Mouse (Mus musculus) adrenal gland, adult 18-20 months (tissue): ENCODE data around the gene Eno2. TPM values are rescaled to one million over a fixed set of nuclear protein-coding genes. Genes with fewer than 3 reads are reported as not detected.
"Not testable (repeated sequence)": the region's sequence is repeated elsewhere in the genome, so short reads cannot be mapped to it uniquely, and the experiment has no call there.

Experiments used
- DNase-seq, 2 experiments: peaks; one replicate each; pipeline ENCODE4 v3.0.0; 2021 to 2022; ENCODE audit warnings: low spot score in 2 of 2
- long read RNA-seq, 2 experiments: library from polyadenylated mRNA; stranded (forward); transcript quantifications; one replicate each; pipeline ENCODE4 v2.0.0; 2021
- total RNA-seq, 2 experiments: library from RNA; stranded (reverse); gene quantifications; 1 replicate in 1 of 2; 2 replicates in 1 of 2; pipeline ENCODE4 v1.2.3; 2021

Eno2 gene
- total RNA-seq, result 10 to 100 TPM; 19.8 to 37.7 TPM
- long read RNA-seq, experiment 1, transcript Eno2-201 (12 exons, 2,795 nt), result major isoform, 18 of 25 reads
- long read RNA-seq, experiment 1, partial matches to known transcripts, result 0 of 25 reads
- long read RNA-seq, experiment 1, other reads (novel, unspliced or antisense), result 6 of 25 reads
- long read RNA-seq, experiment 2, transcript Eno2-201 (12 exons, 2,795 nt), result major isoform, 9 of 16 reads
- long read RNA-seq, experiment 2, partial matches to known transcripts, result 0 of 16 reads
- long read RNA-seq, experiment 2, other reads (novel, unspliced or antisense), result 5 of 16 reads

DNA sequence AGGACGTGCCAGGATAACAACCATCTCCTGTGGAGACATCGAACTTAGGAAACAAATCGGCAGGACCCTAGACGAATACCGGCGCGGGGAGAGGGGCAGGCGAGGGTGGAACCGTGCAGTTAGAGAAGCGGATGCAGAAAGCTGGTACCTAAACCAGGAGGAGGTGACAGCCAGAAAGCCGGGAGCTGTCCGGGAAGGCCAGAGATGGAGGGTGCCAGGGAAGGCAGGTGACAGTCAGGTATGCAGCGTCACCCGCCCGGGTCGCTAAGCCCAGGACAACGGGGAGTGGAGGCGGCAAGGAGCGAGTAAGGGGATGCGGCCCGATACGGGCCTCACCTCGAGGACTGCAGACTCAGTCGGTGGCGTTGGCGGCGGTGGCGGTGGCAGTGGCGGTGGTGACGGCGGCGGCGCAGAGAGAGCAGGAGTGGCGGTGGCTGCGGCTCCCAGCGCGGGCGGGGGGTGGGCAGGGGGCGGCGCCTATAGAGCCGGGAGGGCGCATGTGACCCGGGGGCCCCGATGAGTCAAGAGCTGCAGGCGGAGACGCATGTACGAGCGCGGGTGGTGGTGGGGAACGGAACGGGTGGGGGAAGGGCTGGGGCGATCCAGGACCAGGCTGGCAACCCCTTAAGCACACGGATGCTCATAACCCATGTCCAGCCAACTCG is at the start of gene Eno2:
Eno2 (minus strand) TSS at position 573 of the 665 bp plus-strand sequence.
- peak; percentile 40 to 52 for DNase-seq

DNA sequence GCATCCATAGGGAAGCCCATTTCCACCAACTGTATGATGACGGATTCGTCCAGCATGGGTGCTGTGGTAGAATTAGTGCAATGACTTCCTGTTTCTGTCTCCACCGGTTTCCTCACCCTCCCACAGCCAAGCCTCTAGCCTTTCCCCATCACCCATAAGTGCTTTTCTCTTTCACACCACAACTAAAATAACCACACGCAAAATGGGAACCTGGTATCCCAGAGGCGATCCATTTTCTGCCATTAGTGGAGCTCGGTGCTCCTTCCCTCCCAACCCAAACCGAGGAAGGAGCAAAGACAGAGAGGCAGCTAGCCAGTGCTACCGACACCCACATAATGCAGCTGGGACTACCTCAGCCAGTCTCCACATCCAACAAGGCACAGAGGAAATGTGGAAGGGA is 48.5 kb upstream of the Eno2 start:
- DNase-seq, result no peak

DNA sequence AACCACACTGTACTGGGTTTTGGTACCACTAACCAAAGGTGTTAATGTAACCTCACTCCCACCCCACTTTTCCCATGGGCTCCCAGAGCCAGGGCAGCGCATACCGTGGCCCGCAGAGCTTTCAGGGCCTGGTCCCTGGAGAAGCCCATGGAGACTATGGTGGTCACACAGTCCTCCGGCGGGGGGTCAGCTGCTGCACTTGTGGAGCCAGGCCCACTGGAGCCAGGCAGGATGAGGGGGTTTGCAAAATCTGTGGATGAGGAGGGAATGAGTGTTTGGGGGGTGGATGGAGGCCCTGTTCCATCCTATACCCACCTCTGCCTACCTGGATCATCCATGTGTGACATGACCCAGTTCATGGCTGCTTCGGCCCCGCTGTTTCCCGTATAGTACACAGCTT is 48.1 kb upstream of the Eno2 start:
- no peak for DNase-seq

DNA sequence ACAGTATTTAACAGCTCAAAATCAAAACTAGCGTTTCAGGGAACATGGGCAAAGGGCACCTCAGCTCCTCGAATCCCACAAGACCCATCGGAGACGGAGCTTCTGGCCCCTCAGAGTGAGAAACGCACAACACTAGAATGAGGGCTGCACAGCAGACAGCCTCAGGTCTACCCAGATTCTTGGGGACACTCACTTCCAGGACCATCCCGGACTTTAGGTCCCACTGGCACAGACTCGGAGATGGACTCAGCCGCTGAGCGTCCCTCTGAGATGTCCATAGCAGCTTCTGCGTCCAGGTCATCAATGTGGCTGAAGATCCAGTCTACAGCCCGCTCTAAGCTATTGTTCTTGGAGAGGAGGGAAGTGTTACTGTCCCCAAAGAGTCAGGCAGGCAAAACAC is 47.7 kb upstream of the Eno2 start:
- DNase-seq, result no peak

DNA sequence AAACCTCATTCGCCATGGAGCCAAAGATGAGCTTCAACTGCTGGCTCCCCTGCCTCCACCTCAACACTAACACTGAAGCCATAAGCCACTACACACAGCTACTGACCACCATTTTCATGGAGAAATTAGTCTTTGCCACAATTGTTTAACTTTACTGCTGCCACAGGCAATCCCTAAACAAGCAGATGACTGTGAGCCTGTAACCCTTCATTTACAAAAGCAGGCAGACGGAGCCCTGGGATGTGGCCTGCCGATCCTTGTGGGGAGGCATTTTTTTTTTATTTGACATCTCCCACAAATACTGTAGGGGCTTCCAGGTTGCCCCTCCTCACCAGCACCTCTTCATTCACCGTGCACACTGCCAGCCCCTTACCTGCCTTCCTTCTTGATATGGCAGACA is 47.1 kb upstream of the Eno2 start:
- DNase-seq, result no peak

DNA sequence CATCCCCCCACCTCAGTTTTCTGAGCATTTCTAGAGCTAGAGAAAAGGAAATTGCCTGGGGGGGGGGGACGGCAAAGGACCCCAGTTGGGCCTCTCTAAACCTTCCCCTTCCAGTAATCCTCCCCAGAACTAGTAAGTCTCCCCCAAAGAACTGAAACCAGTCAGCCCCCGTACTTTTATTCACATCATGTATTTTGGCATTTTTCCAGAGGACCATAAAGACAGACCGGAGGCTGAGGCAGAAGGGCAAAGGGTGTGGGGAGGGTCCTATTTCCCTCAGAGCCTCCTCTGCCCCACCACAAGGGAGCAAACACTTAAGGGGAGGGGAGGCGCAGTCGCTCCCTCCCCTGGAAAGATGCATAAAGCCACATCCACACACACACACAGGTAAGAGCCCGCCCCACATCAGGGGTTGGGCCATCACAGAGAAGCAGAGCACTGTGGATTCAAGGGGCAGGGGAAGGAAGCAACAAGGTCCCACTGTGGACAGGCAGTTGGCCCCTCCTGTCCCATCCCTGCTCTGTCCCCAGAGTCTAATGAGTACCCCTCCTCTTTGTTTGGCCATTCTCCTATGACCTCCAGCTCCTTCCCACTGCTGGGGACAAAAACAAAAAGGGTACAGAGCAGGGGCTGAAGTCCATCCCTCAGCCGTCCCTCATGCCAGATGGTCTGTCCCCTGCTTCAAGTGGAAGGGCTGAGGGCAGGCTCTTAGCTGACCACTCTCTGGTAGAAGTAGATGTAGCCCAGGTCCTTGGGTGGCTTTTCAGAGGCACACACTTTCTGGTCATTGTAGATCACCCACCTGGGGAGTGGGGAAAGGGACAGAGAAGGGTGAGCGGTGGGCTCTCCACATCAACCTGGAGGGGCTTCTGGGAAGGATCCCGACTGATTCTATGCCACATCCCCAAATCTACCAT is 45.6 kb upstream of the Eno2 start:
- DNase-seq, result no peak

DNA sequence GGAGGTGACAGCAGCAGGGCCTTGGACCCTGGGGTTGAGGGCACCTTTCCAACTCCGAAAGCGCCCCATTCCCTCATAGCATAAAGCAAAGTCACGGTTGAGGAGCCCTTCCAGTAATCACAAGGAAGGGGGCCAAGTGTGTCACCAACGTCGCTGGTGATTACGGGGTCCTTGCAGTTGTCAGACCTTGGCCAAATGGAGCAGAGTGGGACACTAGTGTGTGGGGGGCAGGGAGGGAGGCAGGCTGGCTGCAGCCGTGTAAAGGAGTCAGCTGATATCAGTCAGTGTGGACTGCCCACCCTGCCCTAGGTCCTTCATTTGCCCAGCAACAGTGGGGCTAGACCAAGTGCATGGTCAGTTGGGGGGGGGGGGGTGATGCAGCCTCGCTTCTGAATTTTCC is 45.0 kb upstream of the Eno2 start:
- DNase-seq, result no peak

DNA sequence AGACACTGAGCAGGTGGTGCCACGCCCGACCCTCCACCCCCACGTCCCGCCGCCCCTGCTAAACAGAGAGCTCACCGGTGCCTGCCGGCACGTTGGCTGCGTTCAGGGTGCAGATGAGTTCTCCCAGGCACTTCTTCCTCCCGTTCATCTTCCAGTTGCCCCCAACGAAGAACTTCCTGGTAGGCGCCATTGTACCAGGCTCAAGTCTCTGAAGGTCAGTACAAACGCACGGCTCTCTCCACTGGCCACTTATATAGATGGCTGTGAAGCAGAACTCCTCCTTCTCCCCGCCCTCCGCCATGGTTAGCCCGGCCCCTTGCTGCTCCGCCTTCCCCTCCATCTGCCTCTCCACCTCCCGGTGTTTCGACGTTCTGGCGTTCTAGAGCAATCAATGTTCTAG is 44.5 kb upstream of the Eno2 start, which contains the start of gene Tpi1:
Tpi1 (minus strand) TSS at position 364 of the 400 bp plus-strand sequence.
- peak; percentile 89 to 92 for DNase-seq

DNA sequence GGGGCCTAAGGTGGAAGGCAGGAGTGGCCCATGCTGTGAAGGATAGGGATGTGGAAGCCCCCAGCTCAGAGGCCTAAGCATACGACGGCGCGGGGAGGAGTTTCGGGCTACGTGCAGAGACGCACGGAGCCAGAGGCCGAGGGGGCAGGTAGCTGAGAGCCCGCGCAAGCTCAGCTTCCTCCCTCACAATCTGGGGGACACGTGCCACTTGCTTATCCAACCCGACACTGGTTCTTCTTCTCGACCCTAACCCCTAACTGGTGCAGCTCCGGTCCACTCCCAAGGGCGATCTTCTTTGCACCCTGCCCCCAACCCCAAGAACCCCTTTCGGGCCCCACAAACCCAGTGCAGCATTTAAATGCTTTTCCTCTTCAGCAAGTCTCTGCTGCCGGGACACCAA is 44.0 kb upstream of the Eno2 start:
- peak in 1 of 2 experiments; percentile 51 for DNase-seq

DNA sequence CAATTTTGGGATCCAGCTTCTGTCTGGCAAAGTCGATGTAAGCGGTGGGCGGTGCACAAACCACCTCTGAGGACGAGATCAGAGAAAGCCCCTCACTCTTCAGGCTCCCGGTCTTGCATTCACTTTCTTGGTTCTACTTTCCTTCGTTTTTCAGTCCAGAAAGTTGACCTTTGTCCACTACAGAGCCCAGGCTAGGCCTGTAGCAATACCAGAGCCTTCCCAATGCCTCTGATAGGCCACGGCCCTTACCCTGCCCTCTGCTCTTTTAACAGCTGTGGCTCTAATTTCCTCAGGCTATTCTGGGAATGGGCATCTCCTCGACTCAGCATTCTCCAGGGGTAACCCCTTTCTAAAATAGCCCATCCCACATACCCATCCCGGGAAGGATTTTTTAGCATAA is 43.4 kb upstream of the Eno2 start:
- no peak for DNase-seq

DNA sequence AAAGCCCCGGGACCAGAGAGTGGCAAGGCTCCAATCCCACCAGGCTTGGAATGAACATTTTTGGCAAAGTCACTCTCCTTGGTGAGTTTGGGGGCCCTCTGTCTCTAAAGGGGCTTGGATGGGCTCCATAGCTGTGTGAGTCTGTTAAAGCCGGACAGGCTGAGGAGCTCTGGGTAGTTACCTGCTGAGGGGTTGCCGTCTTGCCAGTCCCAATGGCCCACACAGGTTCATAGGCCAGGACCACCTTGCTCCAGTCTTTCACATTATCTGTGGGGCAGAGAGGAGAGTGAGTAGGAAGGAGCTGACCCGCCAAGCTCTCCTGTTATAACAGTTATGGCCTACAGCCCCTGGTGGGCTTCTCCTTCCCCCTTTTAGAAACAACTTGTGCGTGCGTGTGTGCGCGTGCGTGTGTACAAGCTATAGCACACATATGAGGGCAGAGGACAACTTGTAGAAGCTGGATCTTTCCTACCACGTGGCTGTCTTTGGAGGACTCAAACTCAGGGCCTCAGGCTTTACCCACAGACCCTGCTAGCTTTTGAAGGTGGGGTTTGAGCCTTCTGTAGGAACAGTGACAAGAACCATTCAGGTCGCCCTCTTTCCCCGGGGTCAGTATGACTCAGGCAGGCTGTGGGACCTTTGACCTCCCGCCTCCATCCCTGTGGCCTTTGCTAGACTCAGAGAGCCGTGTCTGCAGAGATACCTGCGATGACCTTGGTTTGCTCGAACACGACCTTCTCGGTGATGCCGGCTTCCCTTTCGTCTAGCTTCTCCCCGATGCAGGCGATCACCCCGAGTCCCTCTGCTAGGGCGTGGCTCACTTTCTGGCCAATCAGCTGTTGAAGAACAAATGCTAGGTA is 42.5 kb upstream of the Eno2 start:
- DNase-seq, result no peak

DNA sequence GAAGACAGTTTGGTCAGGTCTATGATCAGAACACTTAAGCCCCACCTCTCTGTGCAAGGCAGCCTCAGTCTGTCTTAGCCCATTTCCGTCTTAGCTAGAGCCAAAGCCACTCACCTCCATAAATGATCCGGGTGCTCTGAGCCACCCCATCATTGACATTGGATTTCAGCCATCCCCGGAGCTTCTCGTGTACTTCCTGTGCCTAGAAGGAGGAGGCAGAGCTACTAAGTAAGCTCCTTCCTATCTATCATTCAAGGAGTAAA is 41.9 kb upstream of the Eno2 start:
- DNase-seq, result no peak

DNA sequence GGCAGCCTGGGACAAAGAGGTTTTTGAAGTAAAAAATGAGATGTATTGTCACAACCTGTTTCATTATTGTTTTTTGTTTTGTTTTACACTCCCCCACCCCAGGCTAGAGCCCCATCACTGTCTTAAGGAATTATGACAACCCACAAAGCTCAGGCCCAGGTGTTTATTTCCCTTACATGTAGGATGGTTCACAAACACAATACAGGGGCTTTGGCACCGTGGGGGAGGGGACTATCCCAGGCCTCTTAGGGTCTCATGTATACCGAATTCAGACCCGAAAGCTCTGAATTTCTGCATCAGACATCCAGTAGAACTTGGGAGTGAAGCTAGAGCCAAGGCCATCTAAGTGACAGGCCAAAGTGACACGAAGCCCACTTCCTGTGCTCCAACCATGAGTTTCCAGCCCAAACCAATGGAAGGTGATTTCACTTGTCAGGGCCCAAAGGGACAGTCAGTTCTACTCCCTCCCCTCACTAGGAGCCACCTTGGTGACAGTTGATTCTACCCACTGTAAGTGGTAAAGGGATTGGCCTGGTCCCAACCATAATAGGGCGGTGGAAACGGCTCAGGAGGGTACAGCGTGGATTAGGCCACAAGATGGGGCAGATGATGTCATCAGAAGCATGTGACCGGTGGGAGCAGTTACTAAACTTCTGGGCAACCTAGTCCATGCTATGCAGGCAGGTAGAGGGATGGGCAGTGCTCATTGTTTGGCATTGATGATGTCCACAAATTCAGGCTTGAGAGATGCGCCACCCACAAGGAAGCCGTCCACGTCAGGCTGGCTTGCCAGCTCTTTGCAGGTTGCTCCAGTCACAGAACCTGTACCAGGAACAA is 41.3 kb upstream of the Eno2 start:
- not testable (repeated sequence) for DNase-seq

DNA sequence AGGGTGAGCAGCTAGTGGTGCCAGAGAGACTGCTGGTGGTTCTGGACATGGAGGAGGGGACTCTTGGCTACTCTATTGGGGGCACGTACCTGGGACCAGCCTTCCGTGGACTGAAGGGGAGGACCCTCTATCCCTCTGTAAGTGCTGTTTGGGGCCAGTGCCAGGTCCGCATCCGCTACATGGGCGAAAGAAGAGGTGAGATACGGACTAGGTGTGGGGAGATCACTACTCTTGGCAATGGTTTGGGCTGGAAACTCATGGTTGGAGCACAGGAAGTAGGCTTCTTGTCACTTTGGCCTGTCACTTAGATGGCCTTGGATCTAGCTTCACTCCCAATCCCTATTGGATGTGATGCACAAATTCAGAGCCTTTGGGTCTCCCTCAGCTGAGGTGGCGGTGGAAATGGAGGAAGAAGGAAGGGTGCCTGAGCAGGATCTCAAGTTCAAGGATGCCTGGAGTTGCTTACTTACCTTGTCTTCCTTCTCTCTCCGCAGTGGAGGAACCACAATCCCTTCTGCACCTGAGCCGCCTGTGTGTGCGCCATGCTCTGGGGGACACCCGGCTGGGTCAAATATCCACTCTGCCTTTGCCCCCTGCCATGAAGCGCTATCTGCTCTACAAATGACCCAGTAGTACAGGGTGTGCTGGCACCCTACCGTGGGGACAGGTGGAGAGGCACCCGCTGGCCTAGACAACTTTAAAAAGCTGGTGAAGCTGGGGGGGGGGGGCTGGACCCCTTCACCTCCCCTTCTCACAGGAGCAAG is 40.5 kb upstream of the Eno2 start:
- DNase-seq, result peak in 1 of 2 experiments; percentile 9

DNA sequence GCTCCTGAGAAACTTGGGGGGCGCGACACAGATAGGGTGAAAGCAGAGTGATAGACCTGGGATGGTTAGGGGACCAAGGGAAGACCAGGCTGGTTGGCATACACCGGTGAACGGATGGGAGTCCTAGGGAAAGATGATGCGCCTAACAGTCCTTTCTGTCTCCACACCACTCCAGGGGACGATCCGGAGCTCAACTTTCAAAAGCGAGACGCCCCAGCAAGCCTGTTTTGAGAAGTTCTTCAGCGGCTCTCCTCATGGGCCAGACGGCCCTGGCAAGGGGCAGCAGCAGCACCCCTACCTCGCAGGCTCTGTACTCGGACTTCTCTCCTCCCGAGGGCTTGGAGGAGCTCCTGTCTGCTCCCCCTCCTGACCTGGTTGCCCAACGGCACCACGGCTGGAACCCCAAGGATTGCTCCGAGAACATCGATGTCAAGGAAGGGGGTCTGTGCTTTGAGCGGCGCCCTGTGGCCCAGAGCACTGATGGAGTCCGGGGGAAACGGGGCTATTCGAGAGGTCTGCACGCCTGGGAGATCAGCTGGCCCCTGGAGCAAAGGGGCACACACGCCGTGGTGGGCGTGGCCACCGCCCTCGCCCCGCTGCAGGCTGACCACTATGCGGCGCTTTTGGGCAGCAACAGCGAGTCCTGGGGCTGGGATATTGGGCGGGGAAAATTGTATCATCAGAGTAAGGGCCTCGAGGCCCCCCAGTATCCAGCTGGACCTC is 39.7 kb upstream of the Eno2 start:
- DNase-seq, result peak; percentile 83 to 85

DNA sequence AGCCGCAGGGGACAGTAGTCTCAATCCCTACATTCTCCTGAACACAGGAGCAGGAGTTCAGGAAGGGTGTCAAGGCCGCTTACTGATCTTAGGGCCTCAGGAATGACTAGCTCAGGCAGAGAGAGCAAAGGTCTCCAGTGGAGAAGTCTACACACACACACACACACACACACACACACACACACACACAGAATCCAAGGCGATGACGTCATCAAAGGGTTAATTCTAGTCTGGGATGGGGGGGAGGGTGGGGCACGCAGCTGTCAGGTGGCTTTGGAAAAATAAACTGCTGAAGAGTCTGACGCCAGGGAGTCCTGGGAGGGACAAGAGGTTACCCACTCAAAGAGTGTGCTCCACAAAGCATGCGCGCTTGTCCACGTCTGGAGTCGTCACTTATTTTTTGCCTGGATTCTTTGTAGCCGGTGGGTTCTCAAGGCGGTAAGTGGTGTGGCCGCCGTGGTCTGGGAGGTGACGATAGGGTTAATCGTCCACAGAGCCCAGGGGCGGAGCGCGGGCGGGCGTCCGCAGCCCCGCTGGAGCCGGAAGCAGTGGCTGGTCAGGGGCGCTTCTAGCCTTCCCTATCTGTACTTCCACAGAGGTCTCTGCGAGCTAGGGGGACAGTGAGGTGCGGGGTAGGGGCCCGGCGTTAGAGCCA is 39.0 kb upstream of the Eno2 start, which contains the start of gene Spsb2:
Spsb2 (plus strand) TSS at position 304 of the 655 bp plus-strand sequence.
- DNase-seq, result peak; percentile 75 to 77

DNA sequence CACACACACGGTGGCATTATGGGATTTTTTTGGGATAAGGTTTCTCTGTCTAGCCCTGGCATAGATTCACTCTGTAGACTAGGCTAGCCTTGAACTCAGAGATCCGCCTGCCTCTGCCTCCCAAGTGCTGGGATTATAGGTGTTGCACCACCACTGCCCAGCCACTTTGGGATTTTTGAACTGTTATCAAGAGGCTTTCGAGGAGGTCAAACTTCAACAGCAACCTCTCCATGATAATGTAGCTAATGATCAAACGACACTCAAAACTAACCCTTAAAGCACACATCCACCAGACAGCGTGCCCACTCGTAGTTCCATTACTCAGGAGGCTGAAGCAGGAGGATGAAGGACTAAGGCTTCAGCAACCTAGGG is 38.5 kb upstream of the Eno2 start:
- no peak for DNase-seq

DNA sequence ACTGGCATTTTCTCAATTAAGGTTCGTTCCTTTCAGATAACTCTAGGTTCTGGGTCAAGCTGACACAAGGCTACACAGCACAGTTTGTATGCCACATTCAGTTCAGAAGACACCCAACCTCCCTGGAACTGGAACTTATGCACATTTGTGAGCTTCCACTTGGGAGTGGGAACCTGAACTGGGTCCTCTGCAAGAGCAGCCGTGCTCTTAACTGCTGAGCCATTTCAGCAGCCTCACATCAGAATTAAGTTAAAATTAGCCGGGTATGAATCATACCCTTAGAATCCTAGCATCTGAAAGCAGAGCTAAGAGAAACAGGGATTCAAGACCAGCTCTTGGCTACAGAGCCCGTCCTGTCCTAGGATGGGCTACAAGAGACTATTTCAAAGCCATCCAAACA is 37.9 kb upstream of the Eno2 start:
- peak in 1 of 2 experiments; percentile 6 for DNase-seq
